Mouse (Mus musculus) megakaryocyte, embryonic 14.5 days (primary cell): ENCODE measurements at regions not wholly inside any gene's neighbourhood (a gene's known extent, or its start where the extent isn't known, plus 50 kb on each side); places are given as distances from the start of the nearest gene placed in this dataset.

ENCODE experiments used
- FLI1 ChIP-seq: IDR thresholded peaks from 2 replicates; pipeline ENCODE4 v1.6.1; 2012; ENCODE audit warnings: low read length, inconsistent platforms, mixed read lengths
- GATA1 ChIP-seq: IDR thresholded peaks from 3 replicates; pipeline ENCODE4 v1.6.1; 2012; ENCODE audit warnings: mixed read lengths, low read length, inconsistent platforms, borderline replicate concordance

- TF ChIP-seq GATA1 (no peak), FLI1 (no peak)
These were observed 205.2 kb upstream of the Prep start for GRCm38 (mm10) chr10:44861671-44862359.
